Mouse (Mus musculus) C2C12 (cell line): ENCODE measurements around the gene Tdg. TPM values are rescaled to one million over a fixed set of nuclear protein-coding genes. Genes with fewer than 3 reads are reported as not detected.
A peak's percentile ranks its signal among the peaks of the same experiment; 100 is the strongest.
"Not testable (repeated sequence)": the region's sequence is repeated elsewhere in the genome, so short reads cannot be mapped to it uniquely, and the experiment has no call there.

Experiments
- H3K27me3 ChIP-seq: one replicate; pipeline ENCODE4 v1.6.1; 2011; ENCODE audit not compliant: control insufficient read depth, insufficient read depth, insufficient read length
- H3K36me3 ChIP-seq: one replicate; pipeline ENCODE4 v1.6.1; 2011; ENCODE audit not compliant: control insufficient read depth, insufficient read depth
- H3K4me3 ChIP-seq: one replicate; pipeline ENCODE4 v1.5.1; 2011; ENCODE audit warnings: mild to moderate bottlenecking, control low read depth; ENCODE audit not compliant: poor library complexity, insufficient read depth, severe bottlenecking
- H3K79me2 ChIP-seq: one replicate; pipeline ENCODE4 v1.6.1; 2011; ENCODE audit not compliant: control insufficient read depth, insufficient read depth
- H3K79me3 ChIP-seq: one replicate; pipeline ENCODE4 v1.6.1; 2011; ENCODE audit warnings: low read depth, control low read depth
- H3ac ChIP-seq: one replicate; pipeline ENCODE3; 2011; ENCODE audit warnings: low read depth; ENCODE audit not compliant: control insufficient read depth, insufficient read length
- CEBPB ChIP-seq: IDR thresholded peaks from one replicate; pipeline ENCODE4 v1.6.1; 2011; ENCODE audit warnings: low read depth, mild to moderate bottlenecking, control low read depth, moderate library complexity
- CTCF ChIP-seq: IDR thresholded peaks from one replicate; pipeline ENCODE4 v1.5.1; 2011; ENCODE audit not compliant: control insufficient read depth, insufficient read depth, insufficient read length
- FOSL1 ChIP-seq: IDR thresholded peaks from one replicate; pipeline ENCODE4 v1.8.0; 2011; ENCODE audit warnings: mild to moderate bottlenecking, low read length; ENCODE audit not compliant: poor library complexity, insufficient read depth, severe bottlenecking
- MAX ChIP-seq: IDR thresholded peaks from one replicate; pipeline ENCODE4 v1.6.1; 2011; ENCODE audit warnings: mild to moderate bottlenecking, control low read depth
- MYOD1 ChIP-seq: IDR thresholded peaks from one replicate; pipeline ENCODE4 v1.6.1; 2011; ENCODE audit warnings: low read depth; ENCODE audit not compliant: control insufficient read depth, insufficient read length
- MYOG ChIP-seq: IDR thresholded peaks from one replicate; pipeline ENCODE4 v1.6.1; 2011; ENCODE audit not compliant: control insufficient read depth, insufficient read length; ENCODE audit errors: extremely low read depth
- USF1 ChIP-seq: IDR thresholded peaks from one replicate; pipeline ENCODE4 v1.6.1; 2011; ENCODE audit warnings: low read depth, mild to moderate bottlenecking, control low read depth, moderate library complexity
- long read RNA-seq, 2 experiments: library from polyadenylated mRNA; unstranded; transcript quantifications; one replicate each; pipeline ENCODE4 v2.0.0; 2019 to 2020
- polyA plus RNA-seq: library from polyadenylated mRNA; unstranded; fragments of >200 nt; fragmentation: generic; extraction: Trizol; gene quantifications from one replicate; pipeline ENCODE4 v1.2.1, GENCODE M21; 2012; ENCODE audit warnings: missing spikeins

Tdg gene
- 18.5 TPM for polyA plus RNA-seq
- long read RNA-seq, experiment 1, transcript Tdg-208 (10 exons, 3,502 nt): major isoform, 34 of 46 reads
- long read RNA-seq, experiment 1, partial matches to known transcripts: 3 of 46 reads
- long read RNA-seq, experiment 1, other reads (novel, unspliced or antisense): 9 of 46 reads
- long read RNA-seq, experiment 2, transcript Tdg-208 (10 exons, 3,502 nt): major isoform, 616 of 712 reads
- long read RNA-seq, experiment 2, transcript Tdg-201 (10 exons, 2,959 nt): minor isoform, 5 of 712 reads
- long read RNA-seq, experiment 2, partial matches to known transcripts: 2 of 712 reads
- long read RNA-seq, experiment 2, other reads (novel, unspliced or antisense): 89 of 712 reads

DNA sequence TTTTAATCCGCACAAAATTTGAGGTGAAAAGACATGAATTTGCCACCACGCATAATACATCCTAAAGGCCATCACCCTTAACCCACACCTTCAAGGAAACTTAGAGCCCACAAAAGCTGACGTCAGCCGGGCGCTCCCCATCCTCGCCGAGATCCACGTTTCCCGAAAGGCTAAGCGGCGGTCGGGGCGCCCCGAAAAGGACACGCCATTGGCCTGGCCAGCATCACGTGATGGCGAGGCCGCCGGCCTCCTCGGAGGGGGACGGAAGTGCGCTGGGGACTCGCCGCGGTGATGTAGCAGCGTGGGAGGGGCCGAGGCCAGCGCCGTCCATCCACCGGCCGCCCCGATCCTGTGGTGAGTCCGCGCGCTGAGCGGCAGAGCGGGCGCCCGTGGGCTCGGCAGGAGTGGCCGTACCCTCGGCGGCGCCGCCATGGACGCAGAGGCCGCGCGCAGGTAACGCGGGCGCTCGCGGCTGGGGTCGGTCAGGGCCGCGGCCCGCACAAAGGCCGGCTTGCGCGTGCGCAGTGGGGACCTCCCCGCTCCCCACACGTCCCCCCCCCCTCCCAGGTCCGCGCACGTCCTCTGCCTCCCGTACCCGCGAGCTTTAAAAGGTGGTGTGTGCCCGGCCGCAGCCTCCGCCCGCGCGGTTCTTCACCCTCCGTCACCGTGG is at the start of gene Tdg:
Tdg (plus strand) TSS at position 243 of the 670 bp plus-strand sequence.
- Histone ChIP-seq H3K36me3 (peaks cover 21% of the 10 kb centered on the region), H3K79me3 (peaks cover 46% of the 10 kb centered on the region), H3K4me3 (peak within 1 kb of the TSS; percentile 89), H3ac (peak within 1 kb of the TSS; percentile 99), H3K79me2 (peaks cover 49% of the 10 kb centered on the region)
- not testable (repeated sequence) for H3K27me3 ChIP-seq
- TF ChIP-seq USF1: peak; percentile 90

DNA sequence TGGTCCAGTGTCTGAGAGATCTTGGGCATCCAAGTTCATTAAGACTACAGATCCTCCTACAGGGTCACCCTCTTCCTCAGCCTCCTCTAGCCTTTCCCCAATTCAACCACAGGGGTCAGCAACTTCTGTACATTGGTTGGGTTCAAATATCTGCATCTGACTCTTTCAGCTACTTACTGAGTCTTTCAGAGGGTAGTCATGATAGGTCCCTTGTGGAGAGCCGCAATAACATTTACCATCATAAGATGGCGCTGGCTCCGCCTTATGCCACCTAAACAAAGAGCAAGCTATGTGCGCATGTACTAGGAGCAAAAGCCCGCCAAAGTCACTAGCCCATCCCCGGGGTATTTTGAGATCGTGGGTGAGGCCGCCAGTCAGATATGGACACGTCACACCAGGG is 40.0 kb upstream of the Tdg start:
- not testable (repeated sequence) for H3K4me3 ChIP-seq

DNA sequence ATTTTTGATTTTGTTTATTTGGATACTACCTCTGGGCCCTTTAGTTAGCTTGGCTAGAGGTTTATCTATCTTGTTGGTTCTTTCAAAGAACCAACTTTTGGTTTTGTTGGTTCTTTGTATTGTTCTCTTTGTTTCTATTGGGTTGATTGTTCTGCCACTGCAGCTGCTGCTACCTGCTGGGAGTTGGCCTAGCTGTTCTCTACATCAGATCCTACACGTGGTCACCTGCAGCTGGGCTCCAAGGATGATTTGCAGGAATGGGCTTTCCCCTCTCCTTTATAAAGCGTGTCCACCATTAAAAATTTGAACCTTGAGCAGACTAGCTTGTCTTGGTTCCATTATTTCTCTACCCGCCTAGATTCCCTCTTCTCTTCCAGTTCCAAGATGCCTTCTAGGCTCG is 35.2 kb upstream of the Tdg start:
- not testable (repeated sequence) for H3K79me3 ChIP-seq, H3K4me3 ChIP-seq, H3K27me3 ChIP-seq, H3ac ChIP-seq, H3K36me3 ChIP-seq, H3K79me2 ChIP-seq

More for the DNA sequence above, 40.0 kb upstream of the Tdg start:
- not testable (repeated sequence) for H3K79me2 ChIP-seq, H3K27me3 ChIP-seq, H3K79me3 ChIP-seq, H3ac ChIP-seq, H3K36me3 ChIP-seq

DNA sequence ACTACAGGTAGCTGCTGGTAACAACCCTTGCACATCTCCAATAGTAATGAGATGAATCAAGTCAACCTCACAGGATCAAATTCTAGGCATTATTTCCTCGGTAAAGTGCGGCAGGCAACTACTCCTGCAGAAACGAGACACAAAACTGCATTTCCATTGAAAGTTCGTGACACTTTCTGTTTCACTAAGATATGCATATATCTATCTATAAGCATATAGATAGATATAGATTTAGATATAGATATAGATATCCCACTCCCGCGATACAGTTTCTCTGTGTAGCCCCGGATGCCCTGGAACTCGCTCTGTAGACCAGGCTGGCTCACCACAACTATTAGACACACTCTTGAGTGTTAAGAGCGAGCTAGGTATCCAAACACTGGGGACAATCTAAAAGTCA is 7.4 kb upstream of the Tdg start:
- H3K27me3 ChIP-seq: no peaks in the 10 kb centered on the region
- no peaks in the 10 kb centered on the region for H3K79me2 ChIP-seq
- no peaks in the 10 kb centered on the region for H3K36me3 ChIP-seq
- H3ac ChIP-seq: no peak overlapping the region
- peak overlapping the region; percentile 44 for H3K4me3 ChIP-seq
- TF ChIP-seq MYOG (no peak), MYOD1 (no peak), USF1 (no peak), CTCF (no peak), FOSL1 (no peak), CEBPB (no peak), MAX (no peak)
- H3K79me3 ChIP-seq: no peaks in the 10 kb centered on the region

DNA sequence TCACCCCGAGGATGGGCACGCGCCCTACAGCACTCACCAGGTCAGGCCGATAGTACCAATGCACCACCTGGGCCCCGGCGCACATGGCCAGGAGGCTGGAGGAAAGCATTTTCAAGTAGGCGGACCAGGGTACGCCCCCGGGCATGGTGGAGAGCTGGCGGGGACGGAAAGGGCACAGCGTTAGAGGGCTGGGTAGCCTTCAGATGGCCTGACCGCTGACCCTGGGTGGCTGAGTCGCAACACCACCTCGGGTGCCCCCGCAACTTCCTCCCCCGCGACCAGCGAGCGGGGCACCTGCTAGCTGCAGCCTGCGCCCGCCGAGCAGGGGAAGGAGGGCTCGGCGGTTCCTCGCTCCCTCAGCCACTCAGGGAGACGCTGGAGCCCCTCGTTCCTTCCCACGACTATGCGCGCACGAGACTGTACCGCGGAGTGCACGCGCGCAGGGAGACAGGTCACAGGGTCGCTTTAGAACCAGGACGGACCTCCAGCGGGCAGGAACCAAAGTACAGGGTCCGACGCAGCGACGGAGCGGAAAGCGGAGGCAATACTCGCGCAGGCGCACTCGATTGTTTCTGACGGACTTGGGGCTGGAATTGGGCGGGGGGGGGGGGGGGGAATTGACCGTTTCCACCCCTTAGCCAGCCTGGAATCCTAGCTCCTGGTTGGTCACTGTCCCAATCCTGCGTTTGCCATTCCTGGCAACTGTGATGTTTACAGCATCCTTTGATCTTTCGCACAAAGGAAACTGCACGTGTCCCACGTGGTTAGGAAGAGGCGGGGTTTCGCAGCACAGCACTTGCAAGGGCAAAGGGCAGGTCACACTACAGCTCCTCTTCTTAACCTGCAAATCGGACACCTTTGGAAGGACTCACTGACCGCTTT is 6.7 kb upstream of the Tdg start, which contains the start of gene 1190007I07Rik:
1190007I07Rik (minus strand) TSS at position 558 of the 882 bp plus-strand sequence.
- no peak for TF ChIP-seq MYOD1
- peak; percentile 95 for TF ChIP-seq MAX
- peak; percentile 93 for TF ChIP-seq USF1
- no peaks in the 10 kb centered on the region for H3K27me3 ChIP-seq
- H3ac ChIP-seq: peak within 1 kb of the TSS; percentile 74
- peak within 1 kb of the TSS; percentile 44 for H3K4me3 ChIP-seq
- H3K79me2 ChIP-seq: no peaks in the 10 kb centered on the region
- no peaks in the 10 kb centered on the region for H3K36me3 ChIP-seq
- no peaks in the 10 kb centered on the region for H3K79me3 ChIP-seq

DNA sequence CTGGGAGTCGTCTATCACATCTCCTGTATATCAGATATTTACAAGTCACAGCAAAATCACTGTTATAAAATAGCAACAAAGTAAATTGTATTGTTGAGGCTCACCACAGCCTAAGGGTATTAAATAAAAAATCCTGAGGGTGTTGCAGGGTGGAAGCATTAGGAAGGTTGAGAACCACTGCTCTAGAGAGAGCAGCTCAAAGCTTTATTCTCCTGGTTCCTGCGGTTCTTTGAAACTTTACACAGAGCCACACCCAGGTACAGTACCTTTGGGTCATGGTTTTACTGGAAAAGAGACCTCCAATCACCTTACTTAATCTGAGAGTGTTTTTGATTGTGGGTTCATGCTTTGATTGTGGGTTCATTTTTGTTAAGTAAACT is 6.1 kb upstream of the Tdg start:
- H3ac ChIP-seq, H3K79me2 ChIP-seq, H3K27me3 ChIP-seq, H3K4me3 ChIP-seq, H3K79me3 ChIP-seq, H3K36me3 ChIP-seq: not testable (repeated sequence)
